Mouse (Mus musculus) ES-E14 (cell line): ENCODE results near the gene Akr1c19. TPM values are rescaled to one million over a fixed set of nuclear protein-coding genes. Genes with fewer than 3 reads are reported as not detected.
"Not testable (repeated sequence)": the region's sequence is repeated elsewhere in the genome, so short reads cannot be mapped to it uniquely, and the experiment has no call there.

Experiments
- DNase-seq: peaks from one replicate; pipeline ENCODE4 v3.0.0-alpha.2; 2013; ENCODE audit warnings: low read depth, low spot score
- H3K27ac ChIP-seq: 2 replicates; pipeline ENCODE4 v1.5.1; 2012; ENCODE audit warnings: low read depth, mild to moderate bottlenecking, low read length, moderate library complexity, mixed read lengths; ENCODE audit not compliant: poor library complexity, insufficient read depth, severe bottlenecking
- H3K36me3 ChIP-seq: 2 replicates; pipeline ENCODE4 v1.6.1; 2012; ENCODE audit warnings: mild to moderate bottlenecking, low read length, moderate library complexity, mixed read lengths; ENCODE audit not compliant: control insufficient read depth, poor library complexity, insufficient read depth, severe bottlenecking
- H3K4me1 ChIP-seq, 2 experiments: fragments of 150-350 bp in 1 of 2; sonication (generic) in 1 of 2; 2 replicates each; pipeline ENCODE4 v1.6.1; 2012; ENCODE audit warnings: low read length in 2 of 2, mild to moderate bottlenecking in 1 of 2, mixed read lengths in 1 of 2; ENCODE audit not compliant: control insufficient read depth in 2 of 2, insufficient read depth in 2 of 2, poor library complexity in 1 of 2
- H3K4me3 ChIP-seq, 2 experiments: fragments of 150-350 bp in 1 of 2; sonication (generic) in 1 of 2; 2 replicates each; pipeline ENCODE4 v1.5.1; 2012; ENCODE audit warnings: low read length in 2 of 2, low read depth in 1 of 2, mild to moderate bottlenecking in 1 of 2, mixed read lengths in 1 of 2; ENCODE audit not compliant: insufficient read depth in 1 of 2, poor library complexity in 1 of 2, severe bottlenecking in 1 of 2
- H3K9ac ChIP-seq: 2 replicates; pipeline ENCODE4 v1.6.1; 2012; ENCODE audit warnings: low read depth, mild to moderate bottlenecking, low read length, mixed read lengths; ENCODE audit not compliant: poor library complexity, insufficient read depth, severe bottlenecking
- H3K9me3 ChIP-seq: fragments of 150-350 bp; sonication (generic); 2 replicates; pipeline ENCODE4 v1.6.1; 2012; ENCODE audit warnings: low read depth, mild to moderate bottlenecking, low read length; ENCODE audit not compliant: control insufficient read depth, insufficient read depth
- CHD2 ChIP-seq: IDR thresholded peaks from 2 replicates; pipeline ENCODE4 v1.6.1; 2014; ENCODE audit warnings: mild to moderate bottlenecking, low read depth, low read length, inconsistent platforms
- HCFC1 ChIP-seq: IDR thresholded peaks from 2 replicates; pipeline ENCODE4 v1.6.1; 2012; ENCODE audit warnings: low read length, inconsistent platforms, borderline replicate concordance; ENCODE audit not compliant: insufficient read depth
- MAFK ChIP-seq: IDR thresholded peaks from 2 replicates; pipeline ENCODE4 v1.6.1; 2014; ENCODE audit warnings: mild to moderate bottlenecking, low read depth, low read length, inconsistent platforms; ENCODE audit not compliant: insufficient read depth
- ZC3H11A ChIP-seq: IDR thresholded peaks from 2 replicates; pipeline ENCODE4 v1.6.1; 2012; ENCODE audit warnings: low read depth, mild to moderate bottlenecking, inconsistent platforms, low read length, borderline replicate concordance
- ZNF384 ChIP-seq: IDR thresholded peaks from 2 replicates; pipeline ENCODE4 v1.6.1; 2012; ENCODE audit warnings: low read depth, low read length, inconsistent platforms
- in situ Hi-C, 2 experiments: fragments of 600-800 bp; cut with MboI; formaldehyde crosslinking; loops; one replicate each; pipeline ENCODE4 v1.15.1; 2025; ENCODE audit warnings: low sequenced_read_pairs in 2 of 2, inconsistent platforms in 1 of 2; ENCODE audit not compliant: unreplicated experiment in 2 of 2
- total RNA-seq: library from RNA; depleted of rRNA; stranded (reverse); fragments of 300-350 nt; gene quantifications from 2 replicates; pipeline ENCODE4 v1.2.3, GENCODE M21; 2012

The Akr1c19 gene
- total RNA-seq, 1 experiment = not detected

DNA sequence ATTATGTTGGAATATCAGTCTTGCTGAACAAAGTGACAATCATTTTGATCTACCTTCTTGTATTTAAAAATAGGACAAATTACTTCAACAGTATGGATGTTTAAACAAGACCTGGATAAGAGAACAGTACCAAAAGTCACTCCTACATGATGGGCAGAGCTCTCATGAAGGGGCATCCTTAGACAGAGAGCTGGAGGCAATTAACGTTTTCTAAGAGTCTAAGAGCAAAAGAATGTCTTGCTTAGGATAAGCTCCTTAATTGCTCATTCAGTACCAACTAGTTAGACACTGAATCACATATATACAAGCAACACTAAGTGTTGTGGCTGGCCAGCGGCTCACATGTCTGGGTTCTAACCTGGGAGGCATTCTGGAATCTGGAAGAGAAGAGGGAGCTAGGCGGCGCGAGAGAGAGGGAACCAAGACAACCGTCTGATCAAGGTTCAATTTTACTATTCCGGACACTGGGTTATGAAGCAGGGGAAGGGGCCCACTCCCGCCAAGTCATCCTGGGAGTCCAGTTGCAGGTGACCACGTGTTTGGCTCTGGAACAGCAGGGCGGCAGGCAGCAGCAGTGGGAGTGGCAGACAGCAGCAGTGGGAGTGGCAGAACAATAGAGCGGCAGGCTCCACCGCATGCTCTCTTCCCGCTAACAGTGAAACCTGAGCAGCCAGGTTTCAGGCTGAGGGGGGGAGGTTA is 16.5 kb downstream of the Akr1c19 start:
- Histone ChIP-seq H3K4me3 (no peak overlapping the region; a peak in 1 of 4 replicates), H3K9me3 (no peaks in the 10 kb centered on the region), H3K9ac (peak overlapping the region; percentile 64; the same call in 1 of the 2 replicates), H3K27ac (peak overlapping the region; percentile 70; the same call in 1 of the 2 replicates), H3K4me1 (peaks cover 9 to 10% of the 10 kb centered on the region in 2 experiments), H3K36me3 (no peaks in the 10 kb centered on the region)
- TF ChIP-seq MAFK (0 out of 2 replicates have a peak, but pooled peaks have one; percentile 17), CHD2 (no peak), ZNF384 (no peak)
- DNase-seq = peak; percentile 43
- in situ Hi-C loops = no loop called here

DNA sequence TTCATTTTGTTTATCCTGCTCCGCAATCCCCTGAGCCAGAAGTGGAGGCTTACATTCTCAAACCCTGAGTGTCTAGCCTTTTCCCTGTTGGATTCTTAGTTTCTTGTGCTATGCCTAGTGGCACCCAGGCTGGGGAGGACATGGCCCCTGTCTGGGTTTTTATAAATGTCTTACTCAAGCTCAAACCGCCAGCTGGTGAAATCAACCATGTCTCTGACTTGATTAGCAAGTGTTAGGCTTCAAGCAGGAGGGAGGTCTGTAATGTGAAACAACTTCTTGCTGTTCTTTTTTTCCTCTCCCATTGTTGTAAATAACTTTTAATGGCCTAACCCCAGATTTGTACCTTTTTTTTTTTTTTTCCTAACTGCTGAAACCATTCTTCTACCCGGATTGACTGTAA is 20.8 kb downstream of the Akr1c19 start:
- TF ChIP-seq MAFK = no peak
- peak; percentile 60 for TF ChIP-seq ZNF384
- H3K9me3 ChIP-seq = no peaks in the 10 kb centered on the region
- H3K36me3 ChIP-seq = no peaks in the 10 kb centered on the region
- in situ Hi-C loops = no loop called here
- no peak for DNase-seq
- no peak overlapping the region for H3K27ac ChIP-seq
- H3K9ac ChIP-seq = no peak overlapping the region
- 0 out of 4 replicates have a peak overlapping the region, but pooled peaks of 1 of the 2 experiments have one; percentile 24 for H3K4me3 ChIP-seq
- H3K4me1 ChIP-seq = peaks cover 9 to 10% of the 10 kb centered on the region in 2 experiments

DNA sequence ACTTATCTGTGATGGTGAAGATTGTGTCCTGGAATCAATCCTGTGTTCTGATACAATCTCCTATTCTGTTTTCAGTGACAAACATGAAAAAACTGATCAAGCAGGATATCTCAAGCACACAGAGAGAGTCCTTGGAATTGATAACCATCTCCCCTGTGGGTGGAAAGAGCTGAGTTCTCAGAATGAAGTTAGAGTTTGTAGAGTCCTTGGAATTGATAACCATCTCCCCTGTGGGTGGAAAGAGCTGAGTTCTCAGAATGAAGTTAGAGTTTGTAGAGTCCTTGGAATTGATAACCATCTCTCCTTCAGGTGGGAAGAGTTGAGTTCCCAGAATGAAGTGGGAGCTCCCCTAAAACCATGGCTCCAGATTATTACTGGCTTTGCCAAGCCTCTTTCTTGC is 28.4 kb downstream of the Akr1c19 start:
- H3K4me1 ChIP-seq, DNase-seq, in situ Hi-C loops, H3K27ac ChIP-seq, H3K9ac ChIP-seq, H3K36me3 ChIP-seq, H3K9me3 ChIP-seq, H3K4me3 ChIP-seq: not testable (repeated sequence)

- in situ Hi-C loops = no loop called here
- TF ChIP-seq HCFC1 = no peak
- no peak for TF ChIP-seq ZC3H11A
- TF ChIP-seq MAFK = no peak
- TF ChIP-seq ZNF384 = no peak
- Histone ChIP-seq H3K27ac (no peak overlapping the region), H3K36me3 (no peaks in the 10 kb centered on the region), H3K4me3 (no peak overlapping the region), H3K9me3 (no peaks in the 10 kb centered on the region), H3K4me1 (no peaks in the 10 kb centered on the region), H3K9ac (no peak overlapping the region)
- DNase-seq = no peak
These were observed 28.8 kb downstream of the Akr1c19 start for GRCm38 (mm10) chr13:4257349-4257748.

GRCm38 (mm10) chr13:4264612-4265011 is 36.1 kb downstream of the Akr1c19 start:
- no peaks in the 10 kb centered on the region for H3K36me3 ChIP-seq
- H3K27ac ChIP-seq = no peak overlapping the region
- H3K4me3 ChIP-seq = no peak overlapping the region
- no peak overlapping the region for H3K9ac ChIP-seq
- no peak for TF ChIP-seq ZNF384
- no peak for TF ChIP-seq MAFK
- no peak for TF ChIP-seq ZC3H11A
- TF ChIP-seq HCFC1 = no peak
- no peak for TF ChIP-seq CHD2
- no peak for DNase-seq
- in situ Hi-C loops = no loop called here
- no peaks in the 10 kb centered on the region for H3K4me1 ChIP-seq
- H3K9me3 ChIP-seq = no peaks in the 10 kb centered on the region
